Mouse (Mus musculus): ENCODE data around the gene Pimreg. TPM values are rescaled to one million over a fixed set of nuclear protein-coding genes. Genes with fewer than 3 reads are reported as not detected.

Pimreg gene
- total RNA-seq (2021), result 1 to 10 TPM; 2.4 to 3.0 TPM
- long read RNA-seq, experiment 1, partial matches to known transcripts, result 1 of 3 reads
- long read RNA-seq, experiment 1, other reads (novel, unspliced or antisense), result 0 of 3 reads
- long read RNA-seq, experiment 2, partial matches to known transcripts, result 1 of 3 reads
- long read RNA-seq, experiment 2, other reads (novel, unspliced or antisense), result 0 of 3 reads

- peak; percentile 73 to 85 for DNase-seq (ENCODE audit: low spot score in 2 of 2)
These were observed at the start of gene Pimreg for GRCm38 (mm10) chr11:72041768-72042607. Gene Pimreg (plus strand): TSS chr11:72042032.

GRCm38 (mm10) chr11:71992438-71992837 is 49.4 kb upstream of the Pimreg start:
- DNase-seq (ENCODE audit: low spot score in 2 of 2), result no peak

GRCm38 (mm10) chr11:71995968-71996511 is 45.8 kb upstream of the Pimreg start:
- peak in 1 of 2 experiments; percentile 44 for DNase-seq (ENCODE audit: low spot score in 2 of 2)

GRCm38 (mm10) chr11:71996805-71997204 is 45.0 kb upstream of the Pimreg start:
- DNase-seq (ENCODE audit: low spot score in 2 of 2), result no peak

GRCm38 (mm10) chr11:72000194-72000593 is 41.6 kb upstream of the Pimreg start:
- no peak for DNase-seq (ENCODE audit: low spot score in 2 of 2)

- no peak for DNase-seq (ENCODE audit: low spot score in 2 of 2)
These were observed 39.5 kb upstream of the Pimreg start for GRCm38 (mm10) chr11:72002138-72002853.

- DNase-seq (ENCODE audit: low spot score in 2 of 2), result no peak
These were observed 38.7 kb upstream of the Pimreg start for GRCm38 (mm10) chr11:72003171-72003570.

- no peak for DNase-seq (ENCODE audit: low spot score in 2 of 2)
These were observed 36.3 kb upstream of the Pimreg start for GRCm38 (mm10) chr11:72005547-72005946.

GRCm38 (mm10) chr11:72010367-72010766 is 31.5 kb upstream of the Pimreg start:
- DNase-seq (ENCODE audit: low spot score in 2 of 2), result no peak

- no peak for DNase-seq (ENCODE audit: low spot score in 2 of 2)
These were observed 30.7 kb upstream of the Pimreg start for GRCm38 (mm10) chr11:72010940-72011722.

GRCm38 (mm10) chr11:72011955-72012354 is 29.9 kb upstream of the Pimreg start:
- DNase-seq (ENCODE audit: low spot score in 2 of 2), result no peak

- no peak for DNase-seq (ENCODE audit: low spot score in 2 of 2)
These were observed 27.2 kb upstream of the Pimreg start for GRCm38 (mm10) chr11:72014674-72015073.

GRCm38 (mm10) chr11:72016518-72017252 is 25.1 kb upstream of the Pimreg start:
- peak in 1 of 2 experiments; percentile 44 for DNase-seq (ENCODE audit: low spot score in 2 of 2)

- no peak for DNase-seq (ENCODE audit: low spot score in 2 of 2)
These were observed 24.6 kb upstream of the Pimreg start for GRCm38 (mm10) chr11:72017253-72017601.

- DNase-seq (ENCODE audit: low spot score in 2 of 2), result no peak
These were observed 20.8 kb upstream of the Pimreg start for GRCm38 (mm10) chr11:72021015-72021414.

- no peak for DNase-seq (ENCODE audit: low spot score in 2 of 2)
These were observed 19.0 kb upstream of the Pimreg start for GRCm38 (mm10) chr11:72022827-72023226.

GRCm38 (mm10) chr11:72023581-72023980 is 18.3 kb upstream of the Pimreg start:
- peak in 1 of 2 experiments; percentile 41 for DNase-seq (ENCODE audit: low spot score in 2 of 2)

GRCm38 (mm10) chr11:72024193-72024781 is 17.5 kb upstream of the Pimreg start:
- DNase-seq (ENCODE audit: low spot score in 2 of 2), result peak; percentile 63 to 66

GRCm38 (mm10) chr11:72025843-72026242 is 16.0 kb upstream of the Pimreg start:
- DNase-seq (ENCODE audit: low spot score in 2 of 2), result no peak

GRCm38 (mm10) chr11:72026516-72026915 is 15.3 kb upstream of the Pimreg start:
- DNase-seq (ENCODE audit: low spot score in 2 of 2), result no peak
